Mouse (Mus musculus) 3134 (cell line): Measurements from ENCODE around the gene Adar.
"Not testable (repeated sequence)": the region's sequence is repeated elsewhere in the genome, so short reads cannot be mapped to it uniquely, and the experiment has no call there.

Experiments
- DNase-seq: peaks from one replicate; pipeline ENCODE4 v3.0.0-alpha.2; 2011; ENCODE audit warnings: low spot score; ENCODE audit not compliant: insufficient read length; ENCODE audit errors: extremely low read depth

Gene Adar

GRCm38 (mm10) chr3:89788680-89789352 is 74.0 kb downstream of the Adar start:
- DNase-seq, result no peak

- no peak for DNase-seq
Measured at GRCm38 (mm10) chr3:89794616-89795015, 79.8 kb downstream of the Adar start.

GRCm38 (mm10) chr3:89795746-89796145 is 80.9 kb downstream of the Adar start:
- peak; percentile 58 for DNase-seq

GRCm38 (mm10) chr3:89796358-89796757 is 81.5 kb downstream of the Adar start:
- peak; percentile 43 for DNase-seq

GRCm38 (mm10) chr3:89798518-89798917 is 83.7 kb downstream of the Adar start:
- no peak for DNase-seq

GRCm38 (mm10) chr3:89799476-89799875 is 84.7 kb downstream of the Adar start:
- DNase-seq, result no peak

- DNase-seq, result not testable (repeated sequence)
Measured at GRCm38 (mm10) chr3:89800078-89800477, 85.3 kb downstream of the Adar start.

GRCm38 (mm10) chr3:89800774-89801506 is 86.1 kb downstream of the Adar start:
- DNase-seq, result no peak

GRCm38 (mm10) chr3:89801507-89801847 is 86.7 kb downstream of the Adar start:
- DNase-seq, result no peak

GRCm38 (mm10) chr3:89802876-89803275 is 88.1 kb downstream of the Adar start:
- DNase-seq, result no peak
